Mouse (Mus musculus) thymus, adult 2 months (tissue): Measurements from ENCODE around the gene Plch2.

ENCODE experiments used
- CTCF ChIP-seq: fragments of 200-500 bp; IDR thresholded peaks from 2 replicates; pipeline ENCODE4 v1.5.1; 2012; ENCODE audit warnings: mild to moderate bottlenecking, control low read depth, low read length, moderate library complexity, borderline replicate concordance; ENCODE audit not compliant: control insufficient read depth, poor library complexity, insufficient read depth; ENCODE audit errors: extremely low read depth
- POLR2A ChIP-seq: fragments of 200-500 bp; IDR thresholded peaks from 2 replicates; pipeline ENCODE4 v1.6.1; 2012; ENCODE audit warnings: mild to moderate bottlenecking, low read length, control low read depth, moderate library complexity; ENCODE audit not compliant: control insufficient read depth, poor library complexity, insufficient read depth; ENCODE audit errors: extremely low read depth

DNA sequence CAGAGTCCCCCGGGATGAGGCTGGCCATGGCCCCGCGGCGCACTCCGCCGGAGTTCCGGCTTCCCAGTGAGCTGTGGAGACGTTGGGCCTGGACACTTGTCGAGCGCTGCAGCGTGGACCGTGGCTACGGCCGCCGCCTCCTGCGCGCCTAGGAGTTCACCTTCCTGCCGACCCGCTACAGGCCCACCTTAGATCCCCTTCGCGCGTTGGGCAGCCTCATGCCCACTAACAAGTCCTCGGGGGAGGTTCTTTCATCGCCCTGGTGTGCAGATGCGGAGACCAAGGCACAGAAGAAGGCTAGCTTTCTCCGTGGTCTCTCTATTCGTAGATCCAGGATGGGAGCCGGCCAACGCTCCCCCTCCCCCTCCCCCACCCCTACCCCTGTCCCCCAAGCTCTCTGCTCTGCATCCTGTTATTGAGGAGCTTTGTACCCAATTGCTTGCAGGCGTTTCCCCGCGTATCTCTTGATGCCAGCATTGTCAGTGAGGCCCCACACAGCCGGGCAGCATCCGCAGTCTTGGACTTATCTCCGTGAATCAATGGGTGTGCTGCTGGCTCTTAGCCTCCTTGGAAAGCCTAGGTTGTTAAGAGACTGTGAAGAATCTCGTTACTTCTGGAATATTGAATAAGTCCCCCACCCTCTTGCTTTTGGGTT lies 91.9 kb downstream of the Plch2 start:
- TF ChIP-seq POLR2A, result no peak
- no peak for TF ChIP-seq CTCF
